Mouse (Mus musculus): ENCODE results near the gene Fam131c.

The Fam131c gene

DNA sequence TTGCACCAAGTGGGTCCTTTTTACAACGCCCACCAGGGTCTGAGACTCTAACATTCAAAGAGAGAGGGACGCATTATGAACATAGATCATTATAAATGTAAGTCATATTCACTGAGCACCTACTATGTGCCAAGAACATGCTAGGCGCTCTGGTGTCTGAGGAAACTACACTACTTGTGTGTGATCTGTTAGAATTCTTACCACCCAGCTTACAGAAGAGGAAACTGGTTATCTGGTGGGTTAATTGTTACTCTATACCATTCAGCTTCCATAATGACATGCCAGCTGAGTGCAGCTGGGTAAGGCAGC lies 37.2 kb downstream of the Fam131c start:
- DNase-seq (ENCODE audit: extremely low read depth, low read depth, low spot score): no peak

GRCm38 (mm10) chr4:141406516-141407299 lies 38.7 kb downstream of the Fam131c start:
- no peak for DNase-seq (ENCODE audit: extremely low read depth, low read depth, low spot score)

DNA sequence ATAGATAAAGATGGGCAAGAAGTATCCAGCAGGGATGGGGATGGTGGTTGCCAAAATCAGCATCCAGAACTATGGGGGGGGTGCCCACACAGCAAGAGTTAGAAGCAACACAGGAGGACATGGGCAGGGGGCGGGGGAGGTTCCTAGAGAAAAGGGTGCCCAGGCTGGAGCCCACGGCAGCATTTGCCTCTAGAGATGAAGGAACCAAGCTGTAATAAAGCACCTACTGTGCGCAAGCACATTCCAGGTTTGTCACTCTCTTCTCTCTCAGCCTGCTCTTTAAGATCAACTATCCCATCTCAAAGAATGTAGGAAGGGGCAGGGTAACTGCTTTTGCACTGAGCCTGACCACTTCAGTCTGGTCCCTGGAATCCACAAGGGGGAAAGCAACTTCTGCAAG lies 40.6 kb downstream of the Fam131c start:
- DNase-seq (ENCODE audit: extremely low read depth, low read depth, low spot score): no peak

DNA sequence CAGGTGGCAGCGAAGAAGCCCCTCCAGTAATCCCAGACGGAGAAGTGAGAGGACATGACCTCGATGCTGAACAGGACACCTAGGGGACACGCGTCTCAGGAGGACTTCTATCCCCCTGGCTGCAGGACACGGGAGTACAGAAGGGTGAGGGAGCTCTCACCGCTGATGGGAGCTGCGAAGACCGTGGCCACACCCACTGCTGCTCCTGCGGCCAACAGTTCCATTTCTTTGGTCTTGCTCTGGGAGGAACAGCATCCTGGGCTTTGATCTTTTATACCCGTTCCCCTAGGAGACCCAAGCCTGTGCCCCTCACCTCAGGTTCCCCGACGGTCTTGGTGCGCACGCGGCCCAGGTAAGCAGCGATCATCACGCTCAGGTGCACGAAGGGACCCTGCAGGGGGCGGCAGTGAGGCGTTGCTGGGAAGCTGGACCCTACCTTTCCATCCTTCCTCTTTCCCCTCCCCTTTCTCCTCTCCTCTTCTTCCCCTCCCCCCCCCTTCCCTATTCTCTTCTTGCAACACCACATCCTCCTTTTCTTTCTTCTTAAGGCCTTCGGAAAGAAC lies 43.5 kb downstream of the Fam131c start:
- DNase-seq (ENCODE audit: extremely low read depth, low read depth, low spot score): no peak

DNA sequence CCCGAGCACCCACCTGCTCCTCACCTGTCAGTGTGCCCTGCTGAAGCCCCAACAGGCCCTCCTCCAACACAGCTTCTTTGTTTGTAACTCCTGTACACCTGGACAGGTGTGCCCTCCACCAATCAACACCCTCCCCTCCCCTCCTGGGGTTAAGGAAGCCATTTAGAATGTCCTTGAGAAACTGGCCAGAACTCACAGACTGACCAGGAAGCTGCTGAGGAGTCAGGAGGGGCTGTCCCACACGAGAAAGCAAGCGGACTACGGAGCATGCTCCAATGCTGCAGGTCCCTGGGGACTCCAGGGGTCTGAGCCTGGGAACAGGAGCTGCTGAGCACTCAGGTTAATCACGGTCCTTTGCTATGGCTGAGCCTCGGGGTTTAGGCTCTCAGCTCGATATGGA lies 47.9 kb downstream of the Fam131c start, which contains the start of gene Clcnkb:
Gene Clcnkb, minus strand, starts transcription at position 91 of the 400 bp plus-strand sequence.
- no peak for DNase-seq (ENCODE audit: extremely low read depth, low read depth, low spot score)

DNA sequence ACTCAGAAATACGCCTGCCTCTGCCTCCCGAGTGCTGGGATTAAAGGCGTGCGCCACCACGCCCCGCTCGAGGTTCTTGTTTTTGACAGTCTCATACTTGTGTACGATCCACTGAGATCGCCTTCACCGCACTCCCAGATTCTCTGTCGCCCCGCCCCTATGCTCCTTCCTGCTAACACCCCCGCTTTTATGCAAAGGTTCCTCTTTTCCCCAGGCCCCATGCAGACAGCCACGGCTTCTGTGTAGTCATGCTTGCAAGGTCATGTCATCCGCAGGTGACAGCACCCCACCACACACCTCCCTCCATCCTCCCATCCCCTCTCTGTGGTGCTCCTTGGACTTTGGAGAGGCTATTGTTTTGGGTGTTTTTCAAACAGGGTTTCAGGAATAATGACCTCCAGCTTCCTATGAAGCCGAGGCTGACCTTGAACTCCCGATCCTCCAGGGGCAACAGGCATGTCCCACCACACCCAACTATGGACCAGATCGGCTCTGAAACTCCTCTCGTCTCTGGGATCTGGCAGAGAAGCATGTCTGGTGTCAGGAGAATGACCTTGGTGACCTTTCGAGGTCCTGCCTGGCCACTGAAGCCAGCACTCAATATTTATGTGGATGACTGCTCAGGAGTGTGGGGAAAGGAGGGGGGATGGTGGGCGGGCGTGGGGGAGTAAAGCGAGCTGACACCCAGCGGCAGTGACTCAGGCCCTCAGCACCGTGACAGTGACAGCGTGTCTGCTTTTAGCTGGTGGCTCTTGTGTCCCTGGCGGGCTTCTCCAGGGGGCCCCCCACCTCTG lies 51.6 kb downstream of the Fam131c start:
- DNase-seq (ENCODE audit: extremely low read depth, low read depth, low spot score): no peak

DNA sequence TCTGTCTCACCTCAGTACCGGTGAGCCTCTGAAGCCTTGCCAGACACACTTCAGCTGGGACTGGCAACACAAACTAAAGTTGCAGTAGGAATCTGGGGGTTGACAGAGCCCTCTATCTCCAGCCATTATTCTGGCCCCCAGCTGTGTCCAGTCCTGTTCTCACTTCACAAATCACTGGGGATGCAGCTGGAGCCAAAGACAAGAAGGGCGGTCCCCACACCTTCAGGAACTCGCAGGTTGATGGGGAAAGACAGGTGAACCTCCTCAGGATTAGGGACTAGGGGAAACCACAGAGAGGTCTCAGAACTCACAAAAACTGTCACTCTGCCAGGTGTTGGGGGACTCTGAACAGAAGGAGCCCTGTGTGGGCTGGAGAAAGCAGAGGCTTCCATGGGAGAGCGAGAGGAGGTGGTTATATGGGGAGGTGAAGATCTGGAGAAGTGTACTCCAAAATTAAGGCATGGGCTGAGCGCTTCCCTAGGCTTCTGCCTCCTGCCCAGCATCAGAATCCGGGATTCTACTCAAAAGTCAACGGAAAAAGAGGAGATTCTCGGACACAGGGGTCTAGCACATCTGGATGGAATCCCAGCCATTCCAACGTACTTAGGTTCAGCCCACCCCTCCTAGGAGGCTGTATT lies 52.3 kb downstream of the Fam131c start, which contains the start of gene Hspb7:
Gene Hspb7, plus strand, starts transcription at position 588 of the 638 bp plus-strand sequence.
- no peak for DNase-seq (ENCODE audit: extremely low read depth, low read depth, low spot score)

DNA sequence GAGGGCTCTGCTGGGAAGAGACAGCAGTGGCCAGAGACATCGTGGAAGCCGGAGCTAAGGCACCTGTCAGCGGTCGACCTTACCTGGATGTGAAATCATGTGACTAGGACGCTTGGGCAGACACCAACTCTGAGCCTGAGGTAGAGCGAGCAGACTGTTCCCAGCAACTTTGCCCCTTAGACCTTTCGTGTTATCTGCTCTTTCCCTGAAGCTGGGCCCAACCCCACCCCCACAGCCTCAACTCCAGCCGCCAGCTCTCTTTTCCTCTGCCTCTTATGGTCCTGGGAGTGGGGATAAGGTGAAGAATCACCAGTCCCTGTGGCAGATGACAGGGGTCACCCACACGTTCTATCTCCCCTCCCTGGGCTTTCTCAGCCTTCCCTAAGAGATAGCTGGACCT lies 52.9 kb downstream of the Fam131c start:
- no peak for DNase-seq (ENCODE audit: extremely low read depth, low read depth, low spot score)

GRCm38 (mm10) chr4:141421423-141421822 lies 53.4 kb downstream of the Fam131c start:
- no peak for DNase-seq (ENCODE audit: extremely low read depth, low read depth, low spot score)

- DNase-seq (ENCODE audit: extremely low read depth, low read depth, low spot score): no peak
Observed at GRCm38 (mm10) chr4:141422841-141423240, 54.8 kb downstream of the Fam131c start.

GRCm38 (mm10) chr4:141423288-141423687 lies 55.3 kb downstream of the Fam131c start:
- no peak for DNase-seq (ENCODE audit: extremely low read depth, low read depth, low spot score)

- DNase-seq (ENCODE audit: extremely low read depth, low read depth, low spot score): no peak
Observed at GRCm38 (mm10) chr4:141423691-141424431, 55.8 kb downstream of the Fam131c start.

DNA sequence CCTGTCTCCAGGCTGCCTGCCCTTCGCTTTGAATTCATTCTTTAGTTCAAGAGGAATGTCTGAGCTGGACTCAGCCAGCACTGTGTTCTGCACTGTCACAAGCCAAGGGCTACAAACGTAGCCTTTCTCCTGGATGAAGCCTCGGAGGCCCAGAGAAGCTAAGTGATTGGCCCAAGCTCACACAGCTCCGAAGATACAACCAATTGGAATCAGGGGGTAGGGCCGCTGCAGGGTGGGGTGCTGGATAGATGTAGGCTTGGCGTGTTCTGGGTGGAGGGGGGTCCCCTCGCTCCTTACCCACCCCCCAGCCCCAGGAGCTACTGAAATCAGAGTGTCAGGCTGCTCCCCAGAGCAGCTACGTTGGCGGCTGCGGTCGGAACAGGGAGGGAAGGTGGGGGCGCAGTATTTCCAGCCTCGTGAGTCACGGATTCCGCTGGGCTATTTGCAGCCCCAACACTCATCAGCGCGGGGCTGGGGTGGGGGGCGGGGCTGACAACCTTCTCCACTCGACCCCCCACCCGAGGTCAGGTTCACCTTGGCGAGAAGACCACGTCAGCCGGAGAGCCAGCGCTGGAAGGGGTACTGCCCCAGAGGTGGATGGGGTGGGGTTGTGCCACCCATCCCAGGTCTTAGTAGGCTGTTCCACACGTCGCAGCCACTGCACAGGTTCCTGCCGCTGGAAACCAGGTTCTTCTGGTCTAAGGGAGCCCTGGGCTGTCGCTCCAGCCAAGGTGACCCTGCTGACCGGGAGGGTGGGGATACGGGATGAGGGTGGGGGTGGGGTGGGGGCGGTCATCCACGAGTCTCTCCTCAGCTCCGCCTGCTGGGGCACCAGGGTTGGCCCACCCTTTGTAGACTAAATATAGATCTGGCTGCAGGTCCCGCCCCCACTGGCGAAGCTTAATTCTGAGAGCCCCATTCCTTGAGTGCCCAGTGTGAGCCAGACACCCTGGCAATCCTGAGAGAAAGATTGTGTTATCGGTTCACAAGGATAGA lies 57.8 kb downstream of the Fam131c start:
- DNase-seq (ENCODE audit: extremely low read depth, low read depth, low spot score): no peak

- no peak for DNase-seq (ENCODE audit: extremely low read depth, low read depth, low spot score)
Observed at GRCm38 (mm10) chr4:141426796-141427745, 59.1 kb downstream of the Fam131c start.

DNA sequence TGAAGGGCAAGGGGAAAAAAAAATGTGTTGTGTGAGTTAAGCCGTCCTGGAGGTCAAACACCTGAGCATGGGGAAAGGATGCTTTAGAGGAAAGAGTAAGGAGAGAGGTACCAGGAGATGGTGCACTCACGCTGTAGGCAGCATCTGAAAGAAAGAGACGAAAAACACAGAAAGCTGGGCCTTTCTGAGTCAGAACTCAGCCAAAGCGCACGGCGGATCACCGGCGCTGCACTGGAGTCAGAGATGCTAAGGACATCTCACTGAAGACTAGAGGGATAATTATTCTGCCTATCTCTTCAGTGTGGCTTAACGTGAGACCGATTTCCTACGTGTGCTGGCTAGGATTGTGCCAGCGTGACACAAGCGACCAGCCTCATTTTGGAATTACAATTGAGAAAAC lies 59.9 kb downstream of the Fam131c start:
- DNase-seq (ENCODE audit: extremely low read depth, low read depth, low spot score): no peak

DNA sequence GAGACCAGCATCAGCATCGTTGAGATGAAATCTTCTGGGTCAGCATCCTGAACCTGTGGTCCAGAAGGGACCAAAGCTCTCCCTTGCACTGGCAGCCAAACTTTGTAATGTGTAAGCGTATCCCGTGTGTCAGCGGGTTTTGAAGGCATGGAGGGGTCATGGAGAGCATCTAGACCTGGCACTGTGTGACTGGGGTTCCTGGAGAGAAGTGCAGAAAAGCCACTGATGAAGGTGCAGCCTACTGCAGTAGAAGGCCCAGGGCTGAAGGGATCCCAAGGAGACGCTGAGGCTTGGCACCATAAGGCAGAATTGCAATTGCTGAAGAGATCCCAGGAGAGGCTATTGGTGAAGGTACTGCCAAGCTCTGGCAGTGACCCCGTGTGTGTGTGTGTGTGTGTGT lies 61.4 kb downstream of the Fam131c start:
- no peak for DNase-seq (ENCODE audit: extremely low read depth, low read depth, low spot score)

GRCm38 (mm10) chr4:141429847-141430246 lies 61.8 kb downstream of the Fam131c start:
- no peak for DNase-seq (ENCODE audit: extremely low read depth, low read depth, low spot score)

DNA sequence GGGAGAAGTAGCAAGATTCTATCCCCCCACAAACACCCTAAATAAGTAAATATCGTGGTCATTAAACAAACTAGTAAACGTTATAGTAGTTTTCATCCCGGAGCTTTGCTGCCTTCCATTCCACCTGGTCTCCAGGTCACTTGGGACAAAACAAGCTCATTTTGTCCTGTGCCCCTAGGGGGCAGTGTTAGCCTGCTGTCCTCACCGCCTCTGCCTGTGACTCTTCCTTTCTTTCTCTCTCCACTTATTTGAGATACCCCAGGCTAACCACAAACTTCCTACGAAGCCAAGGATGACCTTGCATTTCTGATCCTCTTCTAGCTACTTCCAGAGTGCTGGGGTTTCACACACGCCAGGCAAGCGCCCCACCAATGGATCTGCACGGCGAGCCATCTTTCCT lies 63.0 kb downstream of the Fam131c start:
- DNase-seq (ENCODE audit: extremely low read depth, low read depth, low spot score): no peak

Data from fat pad, adult 2 months (tissue).